Mouse (Mus musculus): Measurements from ENCODE around the gene Gm436. TPM values are rescaled to one million over a fixed set of nuclear protein-coding genes. Genes with fewer than 3 reads are reported as not detected.

Gene Gm436
- total RNA-seq (2021) = not detected
- long read RNA-seq, experiment 1 = 0 reads
- long read RNA-seq, experiment 2 = 0 reads

DNA sequence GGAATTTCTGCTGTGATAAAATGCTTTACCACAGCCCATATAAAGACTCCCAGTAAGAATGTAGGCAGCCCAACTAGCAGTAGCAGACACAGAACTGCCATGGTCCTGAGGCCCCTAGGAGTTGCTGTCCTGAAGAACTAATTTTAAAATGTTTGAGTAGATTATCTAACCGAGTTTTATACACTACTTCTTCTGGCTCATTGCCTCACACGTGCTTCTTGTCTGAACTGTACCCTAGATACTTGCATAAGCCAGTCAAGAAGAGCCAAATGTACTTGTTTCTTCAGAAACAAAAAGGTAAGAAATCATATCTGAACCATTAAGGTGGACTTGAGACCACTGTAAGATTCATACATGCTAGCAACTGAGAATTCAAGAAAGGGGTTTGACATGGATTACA, at the start of gene Gm436:
Gene Gm436 (minus strand): TSS at position 101 of the 400 bp plus-strand sequence.
- no peak for DNase-seq (ENCODE audit: low spot score in 2 of 2)

DNA sequence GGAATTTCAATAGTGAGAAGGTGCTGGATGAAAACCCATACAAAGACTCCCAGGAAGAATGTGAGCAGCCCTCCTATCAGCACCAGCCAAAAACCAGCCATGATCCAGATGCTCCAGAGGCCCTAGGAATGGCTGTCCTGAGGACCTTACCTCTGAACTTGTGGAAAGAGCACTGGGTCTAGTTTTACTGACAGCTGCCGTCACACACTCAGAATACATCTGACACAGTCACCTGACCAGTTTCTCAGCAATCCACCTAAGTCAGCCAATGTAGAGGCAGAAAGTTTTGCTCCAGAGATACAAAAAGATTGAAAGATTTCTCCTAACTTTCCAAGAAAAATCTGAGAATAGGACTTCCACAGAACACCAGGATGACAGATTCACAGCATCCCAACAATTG, 35.1 kb upstream of the Gm436 start, which contains the start of gene Gm13178:
Gene Gm13178 (minus strand): TSS at position 101 of the 400 bp plus-strand sequence.
- no peak for DNase-seq (ENCODE audit: low spot score in 2 of 2)

DNA sequence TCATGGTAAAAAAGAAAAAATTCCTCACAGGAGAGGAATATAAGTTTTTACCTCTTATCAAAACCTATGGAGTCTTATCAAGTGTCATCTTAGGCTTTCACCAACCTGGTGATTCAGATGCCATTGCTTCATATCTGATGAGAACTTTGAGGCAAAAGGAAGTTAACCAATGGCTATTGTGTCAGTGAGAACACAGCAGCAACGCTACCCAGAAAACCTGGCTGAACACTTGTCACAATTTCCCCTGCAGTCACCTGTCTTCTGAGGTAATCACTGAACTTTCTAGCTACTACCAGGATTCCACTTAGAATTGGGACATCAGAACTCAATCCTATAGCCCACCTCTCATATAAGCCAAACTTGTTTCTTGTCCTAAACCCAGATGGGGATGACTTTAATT, 33.5 kb upstream of the Gm436 start:
- no peak for DNase-seq (ENCODE audit: low spot score in 2 of 2)

DNA sequence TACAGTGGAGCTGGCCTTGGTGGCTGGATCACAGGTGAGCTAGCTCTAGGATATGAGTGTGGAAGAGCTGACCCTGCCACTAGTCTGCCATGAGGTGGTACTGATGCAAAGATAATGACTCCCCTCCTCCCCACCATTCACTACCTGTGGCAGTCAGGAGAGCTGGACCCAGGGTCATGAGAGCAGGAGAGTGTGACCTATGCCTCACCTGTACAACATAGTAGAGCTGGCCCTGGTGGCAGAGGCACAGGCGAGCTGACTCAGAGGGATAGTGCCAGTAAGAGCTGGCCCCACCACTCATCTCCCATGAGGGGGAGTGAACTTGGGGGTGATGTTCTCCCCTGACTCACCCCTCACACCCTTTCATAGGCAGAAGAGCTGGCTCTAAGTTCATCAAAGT, 32.1 kb upstream of the Gm436 start:
- DNase-seq (ENCODE audit: low spot score in 2 of 2) = no peak

DNA sequence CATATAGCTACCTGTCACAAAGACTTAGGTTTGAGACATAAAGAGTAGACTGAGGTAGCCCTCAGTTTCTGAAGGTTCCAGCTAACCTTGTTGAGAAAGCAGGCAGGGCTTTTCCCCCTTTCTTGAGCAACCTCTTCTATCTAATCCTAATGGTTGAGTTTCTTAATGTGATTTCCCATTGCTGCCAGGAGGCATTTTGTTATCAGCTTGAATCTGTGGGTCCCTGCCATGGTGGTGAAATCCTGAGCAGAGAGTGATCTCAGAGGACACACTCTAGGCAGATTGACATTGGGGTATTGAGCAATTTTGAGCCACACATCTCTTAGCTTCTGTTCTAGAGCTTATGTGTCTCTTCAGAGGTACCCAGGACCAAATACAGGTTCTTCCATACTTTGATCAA, 47.9 kb downstream of the Gm436 start:
- DNase-seq (ENCODE audit: low spot score in 2 of 2) = no peak

Other genes starting within 250 kb of the Gm436 start
- gene 1700012P22Rik, start 247.6 kb downstream of the Gm436 start, total RNA-seq (2021) = not detected
- gene Gm9944, start 233.1 kb downstream of the Gm436 start, total RNA-seq (2021) = not detected
- not detected for gene Aadacl3, start 222.6 kb downstream of the Gm436 start, total RNA-seq (2021)
- not detected for gene 9430007A20Rik, start 166.5 kb downstream of the Gm436 start, total RNA-seq (2021)
- gene Gm13124, start 121.2 kb downstream of the Gm436 start, total RNA-seq (2021) = not detected
- not detected for gene Aadacl4, start 72.7 kb downstream of the Gm436 start, total RNA-seq (2021)
- under 1 TPM in 1 of 2 experiments, not detected in 1; 0.42 TPM for gene Gm13178, start 35.0 kb upstream of the Gm436 start, total RNA-seq (2021)
- not detected for gene Gm438, start 100.2 kb upstream of the Gm436 start, total RNA-seq (2021)
- 10 to 100 TPM; 75.8 to 96.2 TPM for gene Dhrs3, start 206.5 kb upstream of the Gm436 start, total RNA-seq (2021)